Mouse (Mus musculus) liver, embryonic 14.5 days (tissue): ENCODE data around the gene E2f2.

Source experiments
- CTCF ChIP-seq: IDR thresholded peaks from 2 replicates; pipeline ENCODE4 v1.5.1; 2016; ENCODE audit warnings: antibody characterized with exemption, low read depth, control low read depth
- EP300 ChIP-seq: IDR thresholded peaks from 2 replicates; pipeline ENCODE4 v1.6.1; 2016; ENCODE audit warnings: antibody characterized with exemption, low read depth

- TF ChIP-seq CTCF = peak; percentile 96
- no peak for TF ChIP-seq EP300
Observed at GRCm38 (mm10) chr4:136199562-136200292, 27.5 kb downstream of the E2f2 start.
